Mouse (Mus musculus): ENCODE data around the gene Efna2. TPM values are rescaled to one million over a fixed set of nuclear protein-coding genes. Genes with fewer than 3 reads are reported as not detected.

Gene Efna2
- polyA plus RNA-seq, 1 experiment from 2014 or later, result 50.5 TPM

DNA sequence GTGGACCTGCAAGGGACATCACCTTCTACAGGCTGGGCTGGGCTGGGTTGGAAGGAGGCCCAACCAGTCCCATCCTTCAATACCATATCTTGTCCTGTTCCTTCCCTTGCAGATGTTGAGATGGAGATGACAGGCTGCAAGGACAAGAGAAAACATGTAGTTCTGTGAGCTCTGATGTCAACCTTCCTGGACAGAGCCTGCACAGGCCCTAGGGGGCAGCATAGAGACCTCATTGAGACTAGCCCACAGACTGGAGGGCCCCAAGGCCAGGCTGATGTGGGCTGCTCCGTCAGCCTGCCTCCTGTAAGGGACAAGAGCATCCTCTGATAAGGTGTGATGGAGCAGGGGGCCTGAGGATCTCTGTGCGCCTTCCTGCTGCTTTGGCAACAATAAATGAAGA is 4.6 kb upstream of the Efna2 start:
- Histone ChIP-seq H3K4me1 (peaks cover 39% of the 10 kb centered on the region), H3K27ac (no peak overlapping the region), H3K9ac (no peak overlapping the region), H3K4me3 (no peak overlapping the region), H3K36me3 (peaks cover 27% of the 10 kb centered on the region), H3K9me3 (replicated peaks) (no peaks in the 10 kb centered on the region), H3K27me3 (no peaks in the 10 kb centered on the region), H3K4me2 (replicated peaks) (no peak overlapping the region)
- 62% methylated on average over 2 of the region's 2 CpGs for WGBS
- ATAC-seq (ENCODE audit: low FRiP score), result no peak

DNA sequence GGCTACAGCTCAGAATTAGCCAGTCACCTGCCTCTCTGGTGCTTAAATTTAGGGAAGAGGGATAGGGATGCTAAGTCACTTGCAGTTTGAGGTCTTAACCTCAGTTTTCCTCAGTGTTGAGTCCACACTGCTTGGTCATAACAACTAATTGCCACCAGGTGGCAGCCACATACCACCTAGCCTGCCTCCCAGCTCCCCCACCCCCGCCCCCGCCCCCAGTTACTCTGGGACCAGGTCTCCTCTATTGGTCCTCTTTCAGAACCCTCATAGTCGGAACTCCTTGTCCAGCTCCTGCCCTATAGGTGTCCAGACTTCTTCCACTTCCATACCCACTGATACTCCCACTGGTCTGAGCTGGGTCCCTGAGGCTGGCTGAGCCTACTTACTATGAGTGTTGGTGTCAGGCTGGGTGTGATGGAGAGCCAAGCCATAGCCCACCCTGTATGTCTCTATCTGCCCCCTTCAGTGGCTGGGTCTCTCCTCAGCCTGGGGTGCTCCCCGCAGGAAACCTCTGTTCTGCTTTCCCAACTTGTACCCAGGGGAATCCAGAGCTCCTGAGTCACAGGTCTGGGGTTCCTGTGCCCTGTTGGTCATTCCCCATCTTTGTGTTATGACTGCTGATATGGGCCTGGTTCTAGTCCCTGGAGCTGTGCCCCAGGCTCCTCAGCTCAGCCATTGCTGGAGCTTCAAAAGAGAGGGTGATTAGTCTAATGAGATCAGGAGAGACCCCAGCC is 3.6 kb upstream of the Efna2 start:
- Histone ChIP-seq H3K27ac (no peak overlapping the region), H3K4me1 (peaks cover 37% of the 10 kb centered on the region), H3K4me3 (no peak overlapping the region), H3K9ac (no peak overlapping the region; the same call in 1 of the 2 replicates), H3K9me3 (replicated peaks) (no peaks in the 10 kb centered on the region), H3K36me3 (peaks cover 17% of the 10 kb centered on the region), H3K27me3 (no peaks in the 10 kb centered on the region), H3K4me2 (replicated peaks) (no peak overlapping the region)
- 22% methylated on average over 4 of the region's 4 CpGs for WGBS
- no peak for ATAC-seq (ENCODE audit: low FRiP score)

DNA sequence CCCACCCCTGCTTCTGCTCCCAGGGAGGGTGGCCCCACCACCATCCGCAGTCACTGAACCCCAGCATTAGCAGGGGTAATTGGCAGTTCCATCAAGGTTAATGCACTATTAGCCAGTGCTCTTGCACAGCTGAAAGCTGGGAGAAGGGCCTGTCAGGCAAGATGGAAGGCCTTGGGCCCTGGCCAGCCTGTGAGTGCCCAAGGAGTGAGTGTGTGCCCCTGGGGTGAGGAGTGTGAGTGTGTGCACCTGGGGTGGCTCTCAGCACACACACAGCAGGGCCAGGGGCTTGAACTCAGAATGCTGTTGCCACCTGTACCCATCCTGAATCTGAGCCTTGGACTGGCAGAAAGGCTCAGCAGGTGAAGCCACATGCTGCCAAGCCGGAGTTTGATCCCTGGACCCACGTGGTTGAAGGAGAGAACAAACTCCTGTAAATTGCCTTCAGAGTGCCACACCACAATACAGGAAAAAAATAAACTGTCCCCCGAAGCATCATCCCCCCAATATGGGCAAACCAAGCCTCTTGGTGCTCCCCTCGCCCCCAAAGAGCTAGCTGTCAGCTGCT is 2.9 kb upstream of the Efna2 start:
- Histone ChIP-seq H3K27ac (no peak overlapping the region), H3K4me1 (peaks cover 41% of the 10 kb centered on the region), H3K36me3 (peaks cover 11% of the 10 kb centered on the region), H3K9ac (peak overlapping the region; percentile 25; the same call in 1 of the 2 replicates), H3K27me3 (no peaks in the 10 kb centered on the region), H3K9me3 (replicated peaks) (no peaks in the 10 kb centered on the region), H3K4me2 (replicated peaks) (no peak overlapping the region), H3K4me3 (no peak overlapping the region)
- no peak for ATAC-seq (ENCODE audit: low FRiP score)
- WGBS, result 82% methylated on average over 5 of the region's 5 CpGs

DNA sequence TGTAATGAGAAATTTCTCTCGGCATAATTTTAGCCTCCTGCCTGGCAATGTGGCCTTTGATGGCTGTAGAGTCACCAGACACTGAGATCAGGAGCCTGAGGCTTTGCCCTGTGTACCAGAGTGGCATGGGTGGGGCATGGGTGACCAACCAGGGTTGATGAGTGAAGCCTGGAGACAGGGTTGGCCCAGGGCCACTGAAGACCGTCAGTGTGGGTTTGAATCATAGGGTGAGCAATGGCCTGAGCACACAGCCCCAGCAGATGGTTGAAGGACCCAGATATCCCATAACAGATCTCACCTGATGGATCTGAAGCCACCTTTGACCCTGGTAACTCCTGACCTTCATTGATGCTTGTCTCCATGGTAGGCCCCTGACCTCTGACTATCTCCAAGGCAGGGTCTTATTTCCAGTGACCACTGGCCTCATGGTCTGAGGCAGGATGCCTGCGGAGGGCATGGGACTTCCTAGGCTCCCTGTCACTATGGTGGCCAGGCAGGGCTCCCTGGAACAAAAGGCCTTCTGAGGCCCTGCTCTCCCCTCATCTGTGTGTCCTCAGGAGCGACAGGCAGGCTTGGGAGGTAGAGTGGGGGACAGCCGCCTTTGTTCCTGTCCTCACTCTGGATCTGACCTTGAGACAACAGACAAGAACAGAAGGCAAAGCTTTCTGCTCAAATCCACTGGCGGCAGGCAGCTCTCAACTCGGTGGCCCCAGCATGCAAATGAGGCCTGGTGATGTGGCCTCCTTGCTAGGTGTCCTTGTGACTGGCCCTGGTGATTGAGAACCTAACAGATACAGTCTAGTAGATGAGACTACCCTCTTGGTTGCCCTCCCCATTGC is 1.6 kb upstream of the Efna2 start:
- Histone ChIP-seq H3K36me3 (peaks cover 7% of the 10 kb centered on the region), H3K27ac (no peak overlapping the region), H3K9ac (no peak overlapping the region; the same call in 1 of the 2 replicates), H3K4me1 (peaks cover 42% of the 10 kb centered on the region), H3K4me2 (replicated peaks) (no peak overlapping the region), H3K4me3 (no peak overlapping the region), H3K27me3 (no peaks in the 10 kb centered on the region), H3K9me3 (replicated peaks) (no peaks in the 10 kb centered on the region)
- no peak for ATAC-seq (ENCODE audit: low FRiP score)
- WGBS, result 43% methylated on average over 7 of the region's 7 CpGs

DNA sequence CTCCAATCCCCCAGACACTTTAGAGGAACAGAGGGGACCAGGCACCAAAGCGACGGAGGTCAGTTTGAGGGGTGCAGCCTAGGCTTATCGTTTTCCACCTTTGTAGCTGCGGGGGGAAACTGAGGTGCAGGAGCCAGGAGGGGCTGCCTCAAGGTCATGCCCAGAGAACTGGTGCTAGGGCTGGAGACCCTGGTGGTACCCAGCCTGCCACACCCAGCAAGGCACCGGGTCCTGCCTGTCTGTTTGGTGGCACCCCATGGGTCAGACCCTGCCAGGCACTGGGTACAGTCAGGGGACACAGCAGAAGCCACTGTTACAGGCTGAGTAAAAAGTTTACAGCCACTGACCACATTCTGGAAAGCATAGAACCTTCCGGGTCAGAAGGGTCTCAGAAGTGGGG is 1.0 kb downstream of the Efna2 start:
- H3K4me2 ChIP-seq (replicated peaks), result peak overlapping the region; percentile 90
- peak overlapping the region; percentile 97 for H3K9ac ChIP-seq
- WGBS, result 50% methylated on average over 6 of the region's 6 CpGs
- H3K4me1 ChIP-seq, result peaks cover 43% of the 10 kb centered on the region
- peaks cover 19% of the 10 kb centered on the region for H3K36me3 ChIP-seq
- no peaks in the 10 kb centered on the region for H3K27me3 ChIP-seq
- peak overlapping the region; percentile 79 for H3K4me3 ChIP-seq
- ATAC-seq (ENCODE audit: low FRiP score), result no peak
- H3K27ac ChIP-seq, result 0 out of 2 replicates have a peak overlapping the region, but pooled peaks have one; percentile 17
- H3K9me3 ChIP-seq (replicated peaks), result no peaks in the 10 kb centered on the region

DNA sequence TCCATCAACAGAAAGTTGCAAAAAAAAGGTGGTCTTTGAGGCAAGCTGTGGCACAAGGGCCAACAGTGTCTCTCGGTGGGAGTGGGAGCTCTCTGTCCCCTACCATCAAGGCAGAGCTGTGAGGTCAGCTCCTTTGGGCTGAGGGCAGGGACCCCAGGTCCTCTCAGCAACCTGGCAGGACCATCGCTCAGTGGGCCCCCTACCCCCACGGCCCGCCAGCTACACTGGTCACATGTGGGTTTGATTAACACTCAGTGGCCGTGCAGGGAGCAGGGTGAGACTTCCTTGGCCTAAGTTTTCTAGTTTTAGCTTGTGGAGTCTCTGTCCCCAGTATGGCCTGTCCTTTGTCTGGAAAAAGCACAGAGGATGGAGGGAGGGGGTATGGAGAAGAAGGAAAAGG is 1.5 kb downstream of the Efna2 start:
- peaks cover 45% of the 10 kb centered on the region for H3K4me1 ChIP-seq
- H3K9ac ChIP-seq, result peak overlapping the region; percentile 97
- peak overlapping the region; percentile 17; the same call in 1 of the 2 replicates for H3K27ac ChIP-seq
- peak overlapping the region; percentile 79 for H3K4me3 ChIP-seq
- H3K36me3 ChIP-seq, result peaks cover 19% of the 10 kb centered on the region
- H3K4me2 ChIP-seq (replicated peaks), result peak overlapping the region; percentile 90
- no peak for ATAC-seq (ENCODE audit: low FRiP score)
- H3K27me3 ChIP-seq, result no peaks in the 10 kb centered on the region
- WGBS, result 39% methylated on average over 5 of the region's 5 CpGs
- no peaks in the 10 kb centered on the region for H3K9me3 ChIP-seq (replicated peaks)

DNA sequence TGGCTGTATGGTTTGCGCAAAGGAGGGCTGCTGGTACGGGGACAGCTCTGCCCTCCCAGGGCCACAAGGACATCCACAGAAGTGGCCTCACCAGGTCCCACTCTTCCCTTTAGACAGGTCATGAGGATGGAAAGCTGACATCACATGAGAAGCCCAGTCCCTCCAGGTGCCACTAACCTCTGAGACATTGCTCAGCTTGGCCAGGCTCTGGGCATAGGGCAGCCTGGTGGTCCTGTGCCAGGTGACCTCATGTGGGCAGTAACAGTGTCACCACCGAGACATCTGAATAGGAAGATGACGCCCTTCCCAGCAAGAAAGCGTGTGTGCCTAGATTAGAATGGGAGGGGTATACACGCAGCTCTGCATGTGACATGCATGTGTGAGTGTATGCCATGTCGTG is 3.3 kb downstream of the Efna2 start:
- Histone ChIP-seq H3K4me2 (replicated peaks) (no peak overlapping the region), H3K36me3 (peaks cover 30% of the 10 kb centered on the region), H3K9me3 (replicated peaks) (no peaks in the 10 kb centered on the region), H3K27ac (no peak overlapping the region), H3K4me1 (peaks cover 42% of the 10 kb centered on the region), H3K9ac (0 out of 2 replicates have a peak overlapping the region, but pooled peaks have one; percentile 97), H3K27me3 (0 out of 2 replicates have a peak, but pooled peaks cover 2% of the 10 kb centered on the region), H3K4me3 (no peak overlapping the region)
- 91% methylated on average over 7 of the region's 7 CpGs for WGBS
- ATAC-seq (ENCODE audit: low FRiP score), result no peak

DNA sequence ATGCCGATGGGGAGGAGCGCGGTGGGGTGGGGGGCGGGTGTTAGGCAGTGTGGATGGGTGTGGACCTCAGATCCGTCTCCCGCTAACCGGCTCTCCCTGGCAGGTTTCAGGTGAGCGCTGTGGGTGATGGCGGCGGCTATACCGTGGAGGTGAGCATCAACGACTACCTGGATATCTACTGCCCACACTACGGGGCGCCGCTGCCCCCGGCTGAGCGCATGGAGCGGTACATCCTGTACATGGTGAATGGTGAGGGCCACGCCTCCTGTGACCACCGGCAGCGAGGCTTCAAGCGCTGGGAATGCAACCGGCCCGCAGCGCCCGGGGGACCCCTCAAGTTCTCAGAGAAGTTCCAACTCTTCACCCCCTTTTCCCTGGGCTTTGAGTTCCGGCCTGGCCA is 7.4 kb downstream of the Efna2 start:
- Histone ChIP-seq H3K36me3 (peaks cover 47% of the 10 kb centered on the region), H3K4me2 (replicated peaks) (no peak overlapping the region), H3K4me1 (peaks cover 42% of the 10 kb centered on the region), H3K27me3 (peaks cover 13% of the 10 kb centered on the region), H3K27ac (no peak overlapping the region), H3K9ac (no peak overlapping the region), H3K9me3 (replicated peaks) (no peaks in the 10 kb centered on the region), H3K4me3 (no peak overlapping the region)
- ATAC-seq (ENCODE audit: low FRiP score), result no peak
- WGBS, result 40% methylated on average over 27 of the region's 27 CpGs

DNA sequence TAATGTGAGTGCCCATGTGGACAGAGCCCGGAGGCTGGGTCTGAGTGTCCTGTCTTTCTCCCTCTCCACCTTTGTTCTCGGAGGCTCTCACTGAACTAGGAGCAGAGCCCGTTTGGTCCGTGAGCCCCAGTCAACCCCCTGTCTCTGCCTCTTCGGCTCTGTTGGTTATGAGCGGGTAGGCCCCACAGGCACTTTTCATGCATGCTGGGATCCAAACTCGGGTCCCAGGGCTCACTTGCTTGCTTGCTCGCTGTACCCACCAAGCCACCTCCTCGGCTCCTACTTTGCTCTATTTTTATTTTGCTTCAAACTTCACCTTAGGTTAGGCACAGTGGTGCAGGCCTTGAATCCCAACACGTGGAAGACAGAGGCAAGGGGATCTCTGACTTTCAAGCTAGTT is 8.5 kb downstream of the Efna2 start:
- peaks cover 21% of the 10 kb centered on the region for H3K27me3 ChIP-seq
- H3K4me3 ChIP-seq, result no peak overlapping the region
- 87% methylated on average over 10 of the region's 10 CpGs for WGBS
- H3K4me1 ChIP-seq, result peaks cover 34% of the 10 kb centered on the region
- no peak for ATAC-seq (ENCODE audit: low FRiP score)
- H3K4me2 ChIP-seq (replicated peaks), result no peak overlapping the region
- no peaks in the 10 kb centered on the region for H3K9me3 ChIP-seq (replicated peaks)
- H3K9ac ChIP-seq, result no peak overlapping the region
- no peak overlapping the region for H3K27ac ChIP-seq
- peaks cover 40% of the 10 kb centered on the region for H3K36me3 ChIP-seq

DNA sequence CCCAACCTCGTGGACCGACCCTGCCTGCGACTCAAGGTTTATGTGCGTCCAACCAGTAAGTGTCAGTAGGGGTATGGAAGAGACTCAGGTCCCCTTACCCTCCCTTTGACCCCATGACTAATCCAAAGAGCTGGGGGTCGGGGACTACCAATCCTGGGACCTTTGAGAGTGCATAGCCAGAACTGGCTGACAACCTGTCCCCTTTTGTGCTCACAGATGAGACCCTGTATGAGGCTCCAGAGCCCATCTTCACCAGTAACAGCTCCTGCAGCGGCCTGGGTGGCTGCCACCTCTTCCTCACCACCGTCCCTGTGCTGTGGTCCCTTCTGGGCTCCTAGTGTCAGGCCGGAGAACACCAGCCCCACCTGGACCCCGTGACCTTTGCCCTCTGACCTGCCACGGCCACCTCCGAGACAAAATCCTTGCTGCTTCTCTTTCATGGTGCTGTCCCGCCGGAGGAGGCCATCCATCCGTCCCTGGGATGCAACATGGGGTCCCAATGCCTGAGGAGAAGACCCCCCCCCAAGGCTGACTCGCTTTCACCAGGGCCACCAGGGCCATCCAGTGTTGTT is 9.3 kb downstream of the Efna2 start:
- ATAC-seq (ENCODE audit: low FRiP score), result no peak
- Histone ChIP-seq H3K9me3 (replicated peaks) (no peaks in the 10 kb centered on the region), H3K4me3 (no peak overlapping the region), H3K9ac (no peak overlapping the region), H3K36me3 (peaks cover 32% of the 10 kb centered on the region), H3K4me1 (peaks cover 34% of the 10 kb centered on the region), H3K4me2 (replicated peaks) (no peak overlapping the region), H3K27ac (no peak overlapping the region), H3K27me3 (peaks cover 21% of the 10 kb centered on the region)
- 64% methylated on average over 15 of the region's 15 CpGs for WGBS

DNA sequence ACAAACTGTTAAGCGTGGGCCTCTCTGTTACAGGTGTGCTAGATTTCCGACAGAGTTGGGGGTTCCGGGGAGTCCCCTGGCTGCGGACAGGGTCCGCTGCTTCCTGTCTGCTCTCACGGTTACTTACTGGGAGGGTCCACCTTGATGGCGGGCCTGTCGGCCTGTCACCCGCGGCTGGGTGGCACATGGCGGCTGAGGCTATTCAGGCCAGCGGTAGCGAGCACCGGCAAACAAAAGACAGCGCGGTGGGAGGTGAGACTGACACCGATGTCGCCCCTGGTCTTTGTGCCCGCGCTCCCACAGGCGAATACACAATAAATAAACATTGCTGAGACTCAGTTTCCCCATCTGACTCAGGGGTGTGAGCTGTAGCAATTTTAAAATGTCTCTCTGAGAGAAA is 10.7 kb downstream of the Efna2 start:
- Histone ChIP-seq H3K27ac (peak overlapping the region; percentile 79), H3K9me3 (replicated peaks) (no peaks in the 10 kb centered on the region), H3K4me2 (replicated peaks) (peak overlapping the region; percentile 64), H3K36me3 (peaks cover 28% of the 10 kb centered on the region), H3K4me3 (peak overlapping the region; percentile 37), H3K4me1 (peaks cover 42% of the 10 kb centered on the region), H3K9ac (peak overlapping the region; percentile 75), H3K27me3 (peaks cover 21% of the 10 kb centered on the region)
- ATAC-seq (ENCODE audit: low FRiP score), result no peak; the same call in 1 of the 2 replicates
- WGBS, result 6% methylated on average over 21 of the region's 21 CpGs

DNA sequence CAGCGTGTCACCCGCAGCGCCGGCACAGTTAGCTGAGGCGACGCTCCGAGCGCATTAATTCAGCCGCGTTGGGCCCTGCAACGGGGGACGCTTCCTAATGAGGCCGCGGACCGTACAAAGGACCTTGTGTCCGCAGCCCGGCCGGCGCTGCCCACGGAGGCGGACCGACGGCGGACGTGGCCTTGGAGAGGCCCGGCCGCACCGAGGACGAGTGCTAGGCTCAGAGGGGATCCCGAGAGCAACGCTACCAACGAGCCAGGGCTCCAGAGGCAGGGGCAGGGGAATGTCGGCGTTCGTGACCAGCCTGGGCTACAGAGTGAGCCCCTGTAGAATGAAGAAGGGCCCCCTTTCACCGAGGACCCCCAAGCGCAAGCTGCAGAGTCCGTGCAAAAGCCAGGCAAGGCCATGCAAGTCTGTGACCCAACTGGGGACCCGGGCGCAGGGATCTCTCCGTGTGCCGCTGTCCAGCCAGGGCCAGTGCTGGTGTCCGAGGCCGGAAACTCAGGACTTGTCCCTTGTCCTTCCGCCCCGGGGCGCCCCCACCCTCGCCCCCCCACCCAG is 11.3 kb downstream of the Efna2 start:
- Histone ChIP-seq H3K4me3 (peak overlapping the region; percentile 37), H3K36me3 (peaks cover 28% of the 10 kb centered on the region), H3K4me1 (peaks cover 36% of the 10 kb centered on the region), H3K9me3 (replicated peaks) (no peaks in the 10 kb centered on the region), H3K4me2 (replicated peaks) (peak overlapping the region; percentile 64), H3K27me3 (peaks cover 21% of the 10 kb centered on the region), H3K9ac (peak overlapping the region; percentile 75), H3K27ac (peak overlapping the region; percentile 79)
- ATAC-seq (ENCODE audit: low FRiP score), result peak; percentile 65
- under 1% methylated on average over 47 of the region's 48 CpGs for WGBS

All from hindbrain, embryonic 12.5 days (tissue).